ENCODE assay signal across 23 mouse cellular contexts in the genomic region with DNA sequence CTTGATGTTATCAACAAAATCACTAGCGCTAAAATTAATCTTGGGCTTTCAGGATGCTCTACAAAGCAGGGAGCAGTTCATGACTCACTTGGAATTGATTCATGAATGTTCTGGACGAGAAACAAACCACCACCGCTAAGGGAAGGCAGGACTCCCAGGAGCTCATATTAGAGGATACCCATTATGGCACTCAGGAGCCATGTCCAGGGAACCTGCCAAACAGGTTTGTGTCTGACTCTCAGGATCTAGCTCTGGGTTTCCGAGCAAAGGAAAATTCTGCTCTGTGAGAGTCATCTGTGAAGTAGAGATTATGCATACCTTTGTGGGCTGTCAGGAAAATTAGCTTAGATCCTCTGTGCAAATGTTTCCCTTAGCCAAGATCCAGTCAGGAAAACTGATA.
DNase-seq lines count a peak whose midpoint lies in the region; ATAC-seq and TF ChIP-seq lines count a peak whose summit lies in the region.
"Had no signal": no experiment of that assay in that cellular context is flagged by ENCODE, and none has a peak within 500 bp of the region (broad histone marks: within the 10 kb centered on the region; RNA-seq: fewer than 3 reads in every experiment).

No protein-coding gene starts in this region.

- H3K27ac ChIP-seq in lung, embryonic 14.5 days (ENCODE audit: low read depth) = no peak overlapping the region
- H3K27ac ChIP-seq in embryonic facial prominence, embryonic 14.5 days (replicated peaks; ENCODE audit: low read depth, low read length) = no peak overlapping the region
- no peak overlapping the region for H3K27ac ChIP-seq in stomach, embryonic 16.5 days (ENCODE audit: low read length)
- H3K27ac ChIP-seq: embryonic facial prominence, embryonic 13.5 days; forebrain, embryonic 10.5 days; heart, embryonic 13.5 days; hindbrain, embryonic 14.5 days; layer of hippocampus, adult 2 months; liver, embryonic 14.5 days; macrophage; midbrain, embryonic 10.5 days had no signal

- H3K4me1 ChIP-seq in lung, embryonic 14.5 days (ENCODE audit: insufficient read depth) = no peaks in the 10 kb centered on the region
- H3K4me1 ChIP-seq in embryonic facial prominence, embryonic 14.5 days (ENCODE audit: control insufficient read depth, insufficient read depth, low read length) = no peaks in the 10 kb centered on the region
- H3K4me1 ChIP-seq in stomach, embryonic 16.5 days (ENCODE audit: control insufficient read depth, insufficient read depth, low read length) = no peaks in the 10 kb centered on the region
- H3K4me1 ChIP-seq: embryonic facial prominence, embryonic 13.5 days; forebrain, embryonic 10.5 days; midbrain, embryonic 10.5 days had no signal

- TF ChIP-seq CTCF in lung, embryonic 14.5 days (IDR thresholded peaks at IDR 0.05; ENCODE audit: low read depth) = no peak

- ATAC-seq in lung, embryonic 14.5 days (ENCODE audit: insufficient read depth) = no peak; the same call in 1 of the 2 replicates
- ATAC-seq in embryonic facial prominence, embryonic 14.5 days (ENCODE audit: low read depth) = peak; percentile 57; the same call in 1 of the 2 replicates
- ATAC-seq in stomach, embryonic 16.5 days (ENCODE audit: insufficient read depth, low FRiP score) = peak; percentile 37; the same call in 1 of the 2 replicates
- ATAC-seq: forebrain, postnatal 0 days had no signal

- H3K4me3 ChIP-seq in lung, embryonic 14.5 days (ENCODE audit: low read depth, low read length) = no peak overlapping the region
- H3K4me3 ChIP-seq in embryonic facial prominence, embryonic 14.5 days (ENCODE audit: low read depth, low read length) = no peak overlapping the region
- no peak overlapping the region for H3K4me3 ChIP-seq in stomach, embryonic 16.5 days (replicated peaks; ENCODE audit: low read length)
- H3K4me3 ChIP-seq: embryonic facial prominence, embryonic 13.5 days; forebrain, embryonic 10.5 days; heart, embryonic 13.5 days; layer of hippocampus, adult 2 months; midbrain, embryonic 10.5 days had no signal

- 63% methylated on average over 4 of the region's 4 CpGs for WGBS in lung, embryonic 14.5 days
- WGBS in embryonic facial prominence, embryonic 14.5 days = 60% methylated on average over 4 of the region's 4 CpGs
- WGBS in stomach, embryonic 16.5 days = 51% methylated on average over 4 of the region's 4 CpGs

- intact Hi-C loops in heart, postnatal 25 days (cut with DNase I) = no loop called here

- peak; percentile 11 for DNase-seq in heart, adult 8-10 months (ENCODE audit: low spot score)
- DNase-seq in heart, postnatal 25 days (ENCODE audit: low spot score) = no peak
- peak; percentile 71 for DNase-seq in lung, embryonic 14.5 days
- DNase-seq in lung, adult 18-20 months = no peak
- peak; percentile 76 for DNase-seq in embryonic facial prominence, embryonic 14.5 days (ENCODE audit: low spot score)
- DNase-seq in frontal cortex, postnatal 25 days (ENCODE audit: low spot score in 2 of 2) = no peak
- DNase-seq: B cell, adult 2 months; cerebellum, adult 18-20 months; cerebellum, postnatal 36 days; forebrain, postnatal 0 days; heart, postnatal 36 days; layer of hippocampus, postnatal 36 days; right cerebral cortex, postnatal 25 days; thymus, postnatal 25 days had no signal

- no peaks in the 10 kb centered on the region for H3K36me3 ChIP-seq in lung, embryonic 14.5 days (ENCODE audit: insufficient read depth)
- no peaks in the 10 kb centered on the region for H3K36me3 ChIP-seq in embryonic facial prominence, embryonic 14.5 days (ENCODE audit: control insufficient read depth, insufficient read depth, low read length)
- H3K36me3 ChIP-seq in stomach, embryonic 16.5 days (ENCODE audit: control insufficient read depth, insufficient read depth, low read length) = no peaks in the 10 kb centered on the region
- H3K36me3 ChIP-seq: embryonic facial prominence, embryonic 13.5 days; forebrain, embryonic 10.5 days; heart, embryonic 13.5 days; midbrain, embryonic 10.5 days had no signal

- no peak overlapping the region for H3K9ac ChIP-seq in lung, embryonic 14.5 days
- no peak overlapping the region for H3K9ac ChIP-seq in embryonic facial prominence, embryonic 14.5 days (ENCODE audit: low read depth, low read length)
- no peak overlapping the region for H3K9ac ChIP-seq in stomach, embryonic 16.5 days (ENCODE audit: low read length)
- H3K9ac ChIP-seq: embryonic facial prominence, embryonic 13.5 days; forebrain, postnatal 0 days; heart, embryonic 13.5 days; hindbrain, embryonic 14.5 days; liver, embryonic 14.5 days had no signal

- H3K4me2 ChIP-seq in lung, embryonic 14.5 days = no peak overlapping the region
- no peak overlapping the region for H3K4me2 ChIP-seq in embryonic facial prominence, embryonic 14.5 days (ENCODE audit: low read depth, low read length)
- H3K4me2 ChIP-seq in stomach, embryonic 16.5 days (ENCODE audit: low read depth, low read length) = no peak overlapping the region
- H3K4me2 ChIP-seq: embryonic facial prominence, embryonic 13.5 days; heart, embryonic 13.5 days; hindbrain, embryonic 14.5 days had no signal

- H3K9me3 ChIP-seq in lung, embryonic 14.5 days (ENCODE audit: low read depth, low read length) = no peaks in the 10 kb centered on the region
- H3K9me3 ChIP-seq in embryonic facial prominence, embryonic 14.5 days (ENCODE audit: control insufficient read depth, low read length) = 0 out of 2 replicates have a peak, but pooled peaks cover 7% of the 10 kb centered on the region
- no peaks in the 10 kb centered on the region for H3K9me3 ChIP-seq in stomach, embryonic 16.5 days (replicated peaks; ENCODE audit: control insufficient read depth, low read length)
- H3K9me3 ChIP-seq: embryonic facial prominence, embryonic 13.5 days; midbrain, embryonic 10.5 days had no signal

- H3K27me3 ChIP-seq in lung, embryonic 14.5 days (ENCODE audit: insufficient read depth, low read length) = no peaks in the 10 kb centered on the region
- H3K27me3 ChIP-seq in embryonic facial prominence, embryonic 14.5 days (replicated peaks; ENCODE audit: control insufficient read depth, insufficient read depth, low read length) = no peaks in the 10 kb centered on the region
- H3K27me3 ChIP-seq in stomach, embryonic 16.5 days (ENCODE audit: control insufficient read depth, insufficient read depth, low read length) = no peaks in the 10 kb centered on the region
- H3K27me3 ChIP-seq: embryonic facial prominence, embryonic 13.5 days; heart, embryonic 13.5 days had no signal

Comparison
In these comparisons a context has a peak if more than half of its experiments do, and no peak if none do; other contexts are left out.
1. DNase-seq: peak in heart, adult 8-10 months (single experiment), lung, embryonic 14.5 days (single experiment) and embryonic facial prominence, embryonic 14.5 days (single experiment); none in heart, postnatal 25 days (single experiment), lung, adult 18-20 months (0 of 2) and frontal cortex, postnatal 25 days (0 of 2).